Mouse (Mus musculus) urinary bladder, postnatal 25 days (tissue): ENCODE measurements at regions not wholly inside any gene's neighbourhood (a gene's known extent, or its start where the extent isn't known, plus 50 kb on each side); places are given as distances from the start of the nearest gene placed in this dataset.

Experiments used
- DNase-seq: peaks from one replicate; pipeline ENCODE4 v3.0.0; 2022; ENCODE audit warnings: low spot score

- DNase-seq: no peak
Observed at GRCm38 (mm10) chr2:101175124-101175523, 449.4 kb upstream of the Rag2 start.

- DNase-seq: no peak
Observed at GRCm38 (mm10) chr2:101206637-101207036, 417.9 kb upstream of the Rag2 start.

GRCm38 (mm10) chr2:101209136-101209535, 415.4 kb upstream of the Rag2 start:
- DNase-seq: no peak

- DNase-seq: no peak
Observed at GRCm38 (mm10) chr2:101220759-101221158, 403.8 kb upstream of the Rag2 start.

GRCm38 (mm10) chr2:101242983-101243382, 381.5 kb upstream of the Rag2 start:
- no peak for DNase-seq

- no peak for DNase-seq
Observed at GRCm38 (mm10) chr2:101247133-101247532, 377.4 kb upstream of the Rag2 start.

GRCm38 (mm10) chr2:101252228-101252627, 372.3 kb upstream of the Rag2 start:
- DNase-seq: no peak

- no peak for DNase-seq
Observed at GRCm38 (mm10) chr2:101256464-101256863, 368.1 kb upstream of the Rag2 start.

GRCm38 (mm10) chr2:101263934-101264333, 360.6 kb upstream of the Rag2 start:
- no peak for DNase-seq

GRCm38 (mm10) chr2:101266685-101267374, 357.7 kb upstream of the Rag2 start:
- DNase-seq: no peak

GRCm38 (mm10) chr2:101274045-101274664, 350.4 kb upstream of the Rag2 start:
- no peak for DNase-seq

- DNase-seq: no peak
Observed at GRCm38 (mm10) chr2:101284886-101285285, 339.6 kb upstream of the Rag2 start.

- DNase-seq: no peak
Observed at GRCm38 (mm10) chr2:101288119-101288518, 336.4 kb upstream of the Rag2 start.

- no peak for DNase-seq
Observed at GRCm38 (mm10) chr2:101289168-101289567, 335.4 kb upstream of the Rag2 start.

- DNase-seq: no peak
Observed at GRCm38 (mm10) chr2:101290738-101291137, 333.8 kb upstream of the Rag2 start.

- no peak for DNase-seq
Observed at GRCm38 (mm10) chr2:101295678-101296368, 328.7 kb upstream of the Rag2 start.

GRCm38 (mm10) chr2:101296369-101296682, 328.2 kb upstream of the Rag2 start:
- no peak for DNase-seq

- DNase-seq: no peak
Observed at GRCm38 (mm10) chr2:101296778-101297177, 327.7 kb upstream of the Rag2 start.

- no peak for DNase-seq
Observed at GRCm38 (mm10) chr2:101299126-101299525, 325.4 kb upstream of the Rag2 start.

- no peak for DNase-seq
Observed at GRCm38 (mm10) chr2:101300106-101300505, 324.4 kb upstream of the Rag2 start.

GRCm38 (mm10) chr2:101321286-101321914, 303.1 kb upstream of the Rag2 start:
- DNase-seq: no peak

- DNase-seq: no peak
Observed at GRCm38 (mm10) chr2:101356709-101357108, 267.8 kb upstream of the Rag2 start.

GRCm38 (mm10) chr2:101364256-101364655, 260.3 kb upstream of the Rag2 start:
- no peak for DNase-seq
